Mouse (Mus musculus): ENCODE results near the gene Mpeg1. TPM values are rescaled to one million over a fixed set of nuclear protein-coding genes. Genes with fewer than 3 reads are reported as not detected.

Gene Mpeg1
- polyA plus RNA-seq (2014; fragmentation: Illumina TruSeq; extraction: RNeasy Lipid Tissue Mini Kit (QIAGEN cat#74804); ENCODE audit: low replicate concordance) = 68.6 TPM

DNA sequence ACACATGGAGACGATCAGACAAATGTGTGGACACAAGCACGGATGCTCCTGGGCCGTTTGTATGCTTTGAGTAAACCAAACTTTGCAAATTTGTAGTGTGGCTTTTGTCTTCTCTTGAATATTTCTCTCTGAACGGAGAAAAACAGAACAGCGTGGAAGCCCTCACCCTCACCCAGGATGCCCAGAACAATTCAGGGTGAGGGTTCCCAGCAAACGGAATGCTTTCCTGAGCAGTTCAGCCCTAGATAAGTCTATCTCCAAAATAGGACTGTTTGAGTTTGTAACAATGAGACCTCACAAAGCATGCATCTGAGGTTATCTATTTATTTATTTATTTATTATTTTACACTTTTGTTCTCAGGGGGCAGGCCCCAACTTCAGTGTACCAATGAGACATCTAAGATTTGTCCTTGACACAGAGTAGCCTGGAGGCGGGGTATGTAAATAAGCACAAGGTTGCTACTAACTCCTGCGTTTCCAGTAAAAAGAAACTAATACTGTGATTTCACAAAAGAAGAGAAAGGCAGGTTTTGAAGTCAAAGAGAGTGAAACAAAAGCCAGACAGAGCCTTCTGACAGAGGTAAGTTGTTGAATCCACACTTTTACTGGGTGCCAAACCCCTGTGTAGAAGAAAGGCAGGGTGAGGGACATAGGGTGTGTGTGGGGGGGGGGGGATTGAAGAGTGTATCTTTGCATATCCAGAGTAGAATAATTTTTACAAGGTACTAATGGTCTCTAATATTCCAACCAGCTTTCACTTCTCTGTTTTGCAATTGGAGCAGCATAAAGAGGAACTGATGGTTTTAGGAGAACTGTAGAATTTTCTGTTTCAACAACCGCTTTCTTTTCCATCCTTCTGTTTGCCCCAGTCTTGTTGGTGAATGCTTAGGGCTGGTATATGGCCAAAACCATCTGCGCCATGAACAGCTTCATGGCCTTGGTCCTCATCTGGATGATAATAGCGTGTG lies at the start of gene Mpeg1:
Gene Mpeg1, plus strand, starts transcription at position 498 of the 968 bp plus-strand sequence.

GRCm38 (mm10) chr19:12417361-12417760 lies 43.2 kb upstream of the Mpeg1 start, which contains the start of gene Olfr1441:
Gene Olfr1441, plus strand, starts transcription at chr19:12417433.

DNA sequence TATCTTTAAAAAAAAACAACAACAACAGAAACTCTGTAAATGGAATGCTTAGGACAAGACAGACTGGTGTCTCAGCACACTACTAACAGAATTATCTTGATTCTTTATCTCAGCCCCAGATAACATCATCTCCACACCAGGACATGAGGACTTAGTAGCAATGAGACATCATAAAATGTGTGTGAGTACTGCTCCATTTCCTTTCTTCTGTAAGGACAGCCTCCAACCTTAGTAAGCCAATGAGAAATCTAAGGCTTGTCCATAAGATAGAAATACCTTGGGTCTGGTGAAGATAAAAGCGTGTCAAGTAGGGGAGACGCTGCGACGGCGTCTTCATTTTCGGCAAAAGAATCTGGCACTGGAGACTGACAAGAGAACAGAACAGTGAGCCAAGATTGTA lies 33.0 kb upstream of the Mpeg1 start, which contains the start of gene Pfpl:
Gene Pfpl, plus strand, starts transcription at position 301 of the 400 bp plus-strand sequence.

GRCm38 (mm10) chr19:12501370-12502347 lies 41.1 kb downstream of the Mpeg1 start, which contains the start of gene Dtx4:
Gene Dtx4, minus strand, starts transcription at chr19:12501454.

Other genes starting within 250 kb of the Mpeg1 start
- gene Olfr1432, start 228.2 kb upstream of the Mpeg1 start, polyA plus RNA-seq (2014; fragmentation: Illumina TruSeq; extraction: RNeasy Lipid Tissue Mini Kit (QIAGEN cat#74804); ENCODE audit: low replicate concordance) = not detected
- gene Olfr262, start 219.1 kb upstream of the Mpeg1 start, polyA plus RNA-seq (2014; fragmentation: Illumina TruSeq; extraction: RNeasy Lipid Tissue Mini Kit (QIAGEN cat#74804); ENCODE audit: low replicate concordance) = not detected
- not detected for gene Olfr235, start 199.7 kb upstream of the Mpeg1 start, polyA plus RNA-seq (2014; fragmentation: Illumina TruSeq; extraction: RNeasy Lipid Tissue Mini Kit (QIAGEN cat#74804); ENCODE audit: low replicate concordance)
- gene Olfr1434, start 180.9 kb upstream of the Mpeg1 start, polyA plus RNA-seq (2014; fragmentation: Illumina TruSeq; extraction: RNeasy Lipid Tissue Mini Kit (QIAGEN cat#74804); ENCODE audit: low replicate concordance) = not detected
- not detected for gene Olfr1436, start 161.6 kb upstream of the Mpeg1 start, polyA plus RNA-seq (2014; fragmentation: Illumina TruSeq; extraction: RNeasy Lipid Tissue Mini Kit (QIAGEN cat#74804); ENCODE audit: low replicate concordance)
- not detected for gene Olfr1437, start 135.7 kb upstream of the Mpeg1 start, polyA plus RNA-seq (2014; fragmentation: Illumina TruSeq; extraction: RNeasy Lipid Tissue Mini Kit (QIAGEN cat#74804); ENCODE audit: low replicate concordance)
- not detected for gene Olfr1438-ps1, start 124.9 kb upstream of the Mpeg1 start, polyA plus RNA-seq (2014; fragmentation: Illumina TruSeq; extraction: RNeasy Lipid Tissue Mini Kit (QIAGEN cat#74804); ENCODE audit: low replicate concordance)
- gene Olfr1440, start 73.5 kb upstream of the Mpeg1 start, polyA plus RNA-seq (2014; fragmentation: Illumina TruSeq; extraction: RNeasy Lipid Tissue Mini Kit (QIAGEN cat#74804); ENCODE audit: low replicate concordance) = not detected
- gene Olfr1441, start 43.3 kb upstream of the Mpeg1 start, polyA plus RNA-seq (2014; fragmentation: Illumina TruSeq; extraction: RNeasy Lipid Tissue Mini Kit (QIAGEN cat#74804); ENCODE audit: low replicate concordance) = not detected
- not detected for gene Pfpl, start 32.9 kb upstream of the Mpeg1 start, polyA plus RNA-seq (2014; fragmentation: Illumina TruSeq; extraction: RNeasy Lipid Tissue Mini Kit (QIAGEN cat#74804); ENCODE audit: low replicate concordance)
- gene Dtx4, start 40.7 kb downstream of the Mpeg1 start, polyA plus RNA-seq (2014; fragmentation: Illumina TruSeq; extraction: RNeasy Lipid Tissue Mini Kit (QIAGEN cat#74804); ENCODE audit: low replicate concordance) = 12.3 TPM
- gene Fam111a, start 85.0 kb downstream of the Mpeg1 start, polyA plus RNA-seq (2014; fragmentation: Illumina TruSeq; extraction: RNeasy Lipid Tissue Mini Kit (QIAGEN cat#74804); ENCODE audit: low replicate concordance) = 37.2 TPM
- gene Gm4952, start 139.2 kb downstream of the Mpeg1 start, polyA plus RNA-seq (2014; fragmentation: Illumina TruSeq; extraction: RNeasy Lipid Tissue Mini Kit (QIAGEN cat#74804); ENCODE audit: low replicate concordance) = 1.7 TPM
- 1.3 TPM for gene Glyat, start 172.5 kb downstream of the Mpeg1 start, polyA plus RNA-seq (2014; fragmentation: Illumina TruSeq; extraction: RNeasy Lipid Tissue Mini Kit (QIAGEN cat#74804); ENCODE audit: low replicate concordance)
- gene Olfr1442, start 209.7 kb downstream of the Mpeg1 start, polyA plus RNA-seq (2014; fragmentation: Illumina TruSeq; extraction: RNeasy Lipid Tissue Mini Kit (QIAGEN cat#74804); ENCODE audit: low replicate concordance) = not detected
- gene Olfr1443, start 217.3 kb downstream of the Mpeg1 start, polyA plus RNA-seq (2014; fragmentation: Illumina TruSeq; extraction: RNeasy Lipid Tissue Mini Kit (QIAGEN cat#74804); ENCODE audit: low replicate concordance) = not detected
- 0.93 TPM for gene Keg1, start 235.0 kb downstream of the Mpeg1 start, polyA plus RNA-seq (2014; fragmentation: Illumina TruSeq; extraction: RNeasy Lipid Tissue Mini Kit (QIAGEN cat#74804); ENCODE audit: low replicate concordance)